Mouse (Mus musculus): ENCODE data around the gene App.

Gene App

DNA sequence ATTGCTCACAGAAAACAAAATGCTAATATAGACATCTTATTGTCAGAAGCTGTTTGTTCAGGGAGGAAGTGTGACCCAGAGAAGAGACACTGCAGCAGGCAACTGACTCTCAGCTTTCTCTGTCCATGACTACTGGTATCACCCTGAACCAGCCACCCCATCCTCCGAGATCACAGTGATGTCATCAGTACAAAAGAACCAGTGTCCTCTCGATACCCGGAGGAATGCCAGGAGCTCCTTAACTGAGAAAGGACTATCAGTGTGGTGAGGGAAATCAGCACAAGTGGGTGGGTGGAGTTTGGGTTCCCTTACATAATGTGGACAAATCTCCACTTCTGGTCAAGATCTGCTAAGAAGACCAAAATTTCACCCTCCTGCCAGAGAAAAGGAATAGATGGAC lies 150.5 kb downstream of the App start:
- no peak for DNase-seq (ENCODE audit: low read depth, low spot score)

- DNase-seq (ENCODE audit: low read depth, low spot score), result no peak
These were observed 152.8 kb downstream of the App start for GRCm38 (mm10) chr16:85020696-85021323.

- DNase-seq (ENCODE audit: low read depth, low spot score), result no peak
These were observed 154.3 kb downstream of the App start for GRCm38 (mm10) chr16:85019273-85019672.

- DNase-seq (ENCODE audit: low read depth, low spot score), result no peak
These were observed 155.7 kb downstream of the App start for GRCm38 (mm10) chr16:85017845-85018244.

DNA sequence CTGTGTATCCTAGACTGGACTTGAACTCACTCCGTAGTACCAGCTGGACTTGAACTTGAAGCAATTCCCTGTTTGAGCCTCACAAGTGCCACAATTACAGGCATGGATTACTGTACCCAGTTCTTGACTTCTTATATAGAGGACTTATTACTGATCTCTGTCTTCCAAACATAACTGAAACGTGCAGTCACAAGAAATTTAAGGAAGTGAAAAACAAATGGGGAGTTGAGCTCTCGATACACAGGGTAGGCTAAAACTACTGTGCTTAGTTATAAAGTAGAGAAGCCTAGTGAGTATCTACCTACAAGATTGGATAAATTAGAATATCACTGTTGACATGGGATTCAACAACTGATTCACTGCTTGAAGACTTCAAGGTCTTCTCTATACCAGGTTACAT lies 160.9 kb downstream of the App start:
- no peak for DNase-seq (ENCODE audit: low read depth, low spot score)

- DNase-seq (ENCODE audit: low read depth, low spot score), result no peak
These were observed 161.4 kb downstream of the App start for GRCm38 (mm10) chr16:85012172-85012571.

DNA sequence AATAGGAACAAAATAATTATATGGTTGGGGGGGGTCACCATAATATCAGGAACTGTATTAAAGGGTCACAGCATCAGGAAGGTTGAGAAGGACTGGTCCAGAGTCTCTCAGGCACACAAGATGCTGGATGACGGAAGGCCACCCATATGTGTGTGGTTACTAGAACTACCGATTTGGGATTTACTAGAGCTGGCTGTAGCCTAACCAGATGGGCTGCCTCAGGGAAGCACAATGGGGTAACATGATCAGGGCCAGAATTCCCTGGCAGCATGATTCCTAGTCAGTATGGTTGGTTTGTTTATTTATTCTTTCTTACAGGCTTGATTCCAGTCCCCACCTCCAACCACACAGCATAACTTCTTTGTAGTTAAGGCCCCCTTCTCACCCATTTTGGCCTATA lies 162.9 kb downstream of the App start:
- DNase-seq (ENCODE audit: low read depth, low spot score), result no peak

- DNase-seq (ENCODE audit: low read depth, low spot score), result no peak
These were observed 164.5 kb downstream of the App start for GRCm38 (mm10) chr16:85008866-85009645.

GRCm38 (mm10) chr16:85001939-85002556 lies 171.5 kb downstream of the App start:
- no peak for DNase-seq (ENCODE audit: low read depth, low spot score)

- DNase-seq (ENCODE audit: low read depth, low spot score), result no peak
These were observed 173.3 kb downstream of the App start for GRCm38 (mm10) chr16:85000304-85000703.

- DNase-seq (ENCODE audit: low read depth, low spot score), result no peak
These were observed 176.0 kb downstream of the App start for GRCm38 (mm10) chr16:84997551-84997950.

GRCm38 (mm10) chr16:84995441-84995867 lies 178.1 kb downstream of the App start:
- no peak for DNase-seq (ENCODE audit: low read depth, low spot score)

- no peak for DNase-seq (ENCODE audit: low read depth, low spot score)
These were observed 180.7 kb downstream of the App start for GRCm38 (mm10) chr16:84992888-84993287.

GRCm38 (mm10) chr16:84991011-84991410 lies 182.6 kb downstream of the App start:
- DNase-seq (ENCODE audit: low read depth, low spot score), result no peak

DNA sequence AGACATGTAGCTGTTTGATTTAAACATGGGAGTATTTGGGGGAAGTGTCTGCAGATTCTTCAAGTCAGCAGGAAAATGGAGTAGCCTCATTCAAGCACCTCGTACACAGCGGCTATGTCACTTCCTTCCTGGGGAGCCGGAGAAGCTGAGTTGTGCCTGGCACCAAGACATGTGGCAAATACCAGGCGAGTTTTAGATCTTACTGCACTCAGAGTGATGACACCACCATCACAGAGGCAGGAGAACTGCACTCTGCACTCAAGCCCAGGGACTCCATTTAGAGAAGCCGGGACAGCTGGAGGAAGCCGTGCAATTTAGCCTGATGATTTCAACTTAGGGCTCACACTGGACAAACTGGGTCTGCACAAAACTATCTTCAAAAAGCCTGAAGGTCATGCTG lies 183.6 kb downstream of the App start:
- no peak for DNase-seq (ENCODE audit: low read depth, low spot score)

DNA sequence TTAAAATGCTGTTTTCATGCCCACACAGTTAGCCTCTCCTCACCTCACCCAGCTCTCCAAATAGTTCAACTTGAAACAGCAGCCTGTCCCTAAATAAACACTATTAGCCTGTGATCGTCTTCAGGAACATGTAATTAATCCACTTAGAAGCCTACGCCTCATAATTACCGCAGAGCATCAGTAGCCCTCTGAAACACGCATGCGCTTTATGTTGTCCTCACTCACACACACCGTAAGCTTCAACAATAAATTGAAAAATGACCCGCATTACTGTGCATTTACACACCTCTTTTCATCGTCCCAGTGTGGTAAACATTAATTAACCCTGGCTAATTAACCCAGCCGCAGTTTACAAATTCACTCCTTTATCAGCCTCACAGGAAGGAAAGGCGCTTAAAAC lies 184.1 kb downstream of the App start:
- no peak for DNase-seq (ENCODE audit: low read depth, low spot score)

DNA sequence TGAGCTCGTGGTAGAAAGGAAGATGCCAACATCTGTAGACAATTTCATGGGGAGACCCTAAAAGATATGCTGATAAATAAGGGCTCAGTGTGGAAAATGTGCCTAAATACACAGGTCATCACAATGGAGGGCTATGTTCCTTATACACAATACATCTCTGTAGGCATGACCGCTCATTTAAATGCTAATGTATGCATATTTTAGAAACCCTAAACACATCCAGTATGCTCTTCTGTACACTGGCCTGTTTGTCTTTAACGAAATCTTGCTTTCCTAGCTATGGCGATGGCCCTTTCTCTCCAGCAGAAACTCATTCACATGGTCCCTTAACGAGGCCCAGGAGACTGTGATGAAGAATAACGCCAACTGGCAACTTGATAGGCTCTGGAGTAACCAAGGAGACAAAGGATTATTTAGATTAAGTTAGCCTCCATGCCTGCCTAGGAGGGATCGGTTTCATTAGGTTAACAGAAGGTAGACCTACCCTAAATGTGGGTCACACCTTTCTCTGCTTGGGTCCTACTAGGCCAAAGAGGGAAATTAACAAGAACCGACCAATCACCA lies 185.8 kb downstream of the App start:
- no peak for DNase-seq (ENCODE audit: low read depth, low spot score)

GRCm38 (mm10) chr16:84986016-84986631 lies 187.4 kb downstream of the App start:
- no peak for DNase-seq (ENCODE audit: low read depth, low spot score)

- DNase-seq (ENCODE audit: low read depth, low spot score), result no peak
These were observed 188.2 kb downstream of the App start for GRCm38 (mm10) chr16:84985340-84985739.

DNA sequence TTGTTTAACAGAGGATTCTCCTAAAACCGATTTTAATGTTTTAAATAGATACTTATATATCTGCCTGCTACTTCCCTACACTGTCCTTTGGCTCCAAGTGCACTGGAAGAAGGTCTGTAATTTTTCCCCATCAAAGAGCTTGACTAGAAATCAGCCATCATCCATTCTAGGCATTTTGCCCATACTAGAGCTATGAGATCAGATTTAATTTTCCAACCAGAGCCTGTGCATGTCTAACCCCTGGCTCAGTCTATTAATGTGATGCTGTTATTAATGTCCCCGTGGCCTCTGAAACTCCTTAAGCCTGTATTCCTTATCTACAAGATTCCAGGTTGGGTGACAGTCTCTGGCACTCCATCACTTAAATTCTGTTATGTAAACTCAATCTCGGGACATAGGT lies 190.1 kb downstream of the App start:
- no peak for DNase-seq (ENCODE audit: low read depth, low spot score)

DNA sequence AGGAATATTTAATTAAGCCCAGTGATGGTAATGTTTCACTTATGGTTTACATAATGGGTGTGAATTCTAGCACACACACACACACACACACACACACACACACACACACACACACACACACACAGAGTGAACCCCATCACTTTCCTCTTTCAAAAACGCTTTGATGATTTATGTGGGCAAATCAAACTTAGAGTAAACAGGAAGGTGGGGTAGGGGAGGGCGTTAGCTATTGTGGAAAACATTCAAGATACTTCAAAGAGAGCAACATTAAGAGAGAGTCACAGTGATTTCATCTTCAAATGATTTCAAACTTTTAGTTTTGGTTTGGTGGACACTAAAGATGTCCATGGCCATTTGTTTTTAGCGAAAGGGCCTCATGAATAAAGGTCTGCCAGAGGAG lies 191.0 kb downstream of the App start:
- no peak for DNase-seq (ENCODE audit: low read depth, low spot score)

- no peak for DNase-seq (ENCODE audit: low read depth, low spot score)
These were observed 195.0 kb downstream of the App start for GRCm38 (mm10) chr16:84978589-84978988.

Data from forelimb bud, embryonic 11.5 days (tissue).